9 mouse cellular contexts compared by ENCODE assay signal in the genomic region with DNA sequence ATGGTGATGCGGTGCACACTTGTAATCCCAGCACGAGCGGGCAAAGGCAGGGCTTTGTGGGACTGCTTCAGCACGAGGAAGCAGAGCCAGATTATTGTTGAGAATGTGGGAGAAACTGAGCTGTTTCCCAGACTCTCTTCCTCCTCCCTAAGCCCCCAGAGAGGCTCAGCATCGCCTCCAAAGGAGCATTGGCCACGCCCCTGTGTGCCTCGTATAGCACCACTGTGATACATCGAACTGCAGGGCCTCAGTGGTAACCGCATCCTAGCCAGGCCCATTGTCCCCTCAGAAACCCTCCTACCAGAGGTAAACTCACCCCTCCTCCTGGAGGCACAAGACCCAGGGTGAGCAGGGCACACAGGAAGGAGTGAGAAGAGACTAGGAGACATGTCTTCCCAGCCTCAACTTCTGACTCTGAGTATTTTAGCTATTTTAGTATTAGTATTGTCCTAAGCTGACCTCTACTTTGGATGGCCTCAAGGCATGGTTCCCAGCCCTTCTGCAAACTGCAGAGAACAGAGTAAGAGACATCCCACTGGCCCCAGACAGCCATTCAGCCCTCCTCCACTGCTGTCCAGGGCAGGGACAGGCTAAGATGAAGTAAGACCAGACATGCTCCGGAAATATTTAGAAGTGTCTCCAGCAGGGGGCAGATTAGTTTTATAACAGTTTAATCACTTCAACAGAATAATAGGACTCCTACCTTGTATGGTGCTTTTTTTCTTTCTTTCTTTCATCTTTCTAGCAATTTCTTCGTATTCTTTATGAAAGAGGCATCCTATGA. TPM values are rescaled to one million over a fixed set of nuclear protein-coding genes. Genes with fewer than 3 reads are reported as not detected.
A peak's percentile ranks its signal among the peaks of the same experiment; 100 is the strongest.
DNase-seq lines count a peak whose midpoint lies in the region; ATAC-seq and TF ChIP-seq lines count a peak whose summit lies in the region.
"Had no signal": no experiment of that assay in that cellular context is flagged by ENCODE, and none has a peak within 500 bp of the region (broad histone marks: within the 10 kb centered on the region; RNA-seq: fewer than 3 reads in every experiment).

No protein-coding gene starts in this region.

- TF ChIP-seq CTCF in liver, postnatal 0 days (IDR thresholded peaks at IDR 0.05; ENCODE audit: low read depth) = peak; percentile 51

- H3K4me1 ChIP-seq in liver, postnatal 0 days (ENCODE audit: insufficient read depth) = no peaks in the 10 kb centered on the region
- no peaks in the 10 kb centered on the region for H3K4me1 ChIP-seq in liver, embryonic 12.5 days
- H3K4me1 ChIP-seq in embryonic facial prominence, embryonic 11.5 days (ENCODE audit: control insufficient read depth, insufficient read depth, low read length) = no peaks in the 10 kb centered on the region

- no peak for TF ChIP-seq EP300 in liver, postnatal 0 days (IDR thresholded peaks at IDR 0.05; ENCODE audit: low read depth)

- 57% methylated on average over 11 of the region's 11 CpGs for WGBS in liver, postnatal 0 days (ENCODE audit: insufficient replicate concordance)
- WGBS in liver, embryonic 12.5 days (ENCODE audit: insufficient replicate concordance) = 53% methylated on average over 11 of the region's 11 CpGs
- 50% methylated on average over 11 of the region's 11 CpGs for WGBS in embryonic facial prominence, embryonic 11.5 days

- no peak overlapping the region for H3K4me3 ChIP-seq in liver, postnatal 0 days (ENCODE audit: low read depth, low read length)
- H3K4me3 ChIP-seq in liver, embryonic 12.5 days = no peak overlapping the region
- H3K4me3 ChIP-seq in embryonic facial prominence, embryonic 11.5 days (ENCODE audit: low read depth, low read length) = no peak overlapping the region

- H3K36me3 ChIP-seq in liver, postnatal 0 days (replicated peaks; ENCODE audit: insufficient read depth, low read length) = no peaks in the 10 kb centered on the region
- H3K36me3 ChIP-seq in liver, embryonic 12.5 days = no peaks in the 10 kb centered on the region
- H3K36me3 ChIP-seq in embryonic facial prominence, embryonic 11.5 days (replicated peaks; ENCODE audit: control insufficient read depth, insufficient read depth, low read depth, low read length) = no peaks in the 10 kb centered on the region

- ATAC-seq in cerebellum, adult (ENCODE audit: insufficient number of reproducible peaks, low FRiP score, low TSS enrichment) = no peak
- no peak for ATAC-seq in liver, postnatal 0 days
- no peak for ATAC-seq in liver, embryonic 12.5 days
- no peak; the same call in 1 of the 2 replicates for ATAC-seq in embryonic facial prominence, embryonic 11.5 days (replicated peaks; ENCODE audit: insufficient number of reproducible peaks, low FRiP score, low TSS enrichment, low read depth)
- ATAC-seq in megakaryocyte-erythroid progenitor cell, adult 5-6 weeks (replicated peaks; ENCODE audit: low FRiP score, low TSS enrichment, poor library complexity, severe bottlenecking) = 0 out of 2 replicates have a peak, but pooled peaks have one; percentile 38

- no peaks in the 10 kb centered on the region for H3K9me3 ChIP-seq in liver, postnatal 0 days (ENCODE audit: low read length)
- no peaks in the 10 kb centered on the region for H3K9me3 ChIP-seq in liver, embryonic 12.5 days (replicated peaks)
- no peaks in the 10 kb centered on the region; the same call in 1 of the 2 replicates for H3K9me3 ChIP-seq in embryonic facial prominence, embryonic 11.5 days (replicated peaks; ENCODE audit: control insufficient read depth, low read length)

- no peaks in the 10 kb centered on the region for H3K27me3 ChIP-seq in liver, postnatal 0 days (ENCODE audit: insufficient read depth, low read length)
- no peaks in the 10 kb centered on the region for H3K27me3 ChIP-seq in liver, embryonic 12.5 days (replicated peaks)
- no peaks in the 10 kb centered on the region for H3K27me3 ChIP-seq in embryonic facial prominence, embryonic 11.5 days (ENCODE audit: control insufficient read depth, insufficient read depth, low read length)

- no peak overlapping the region for H3K4me2 ChIP-seq in liver, postnatal 0 days (ENCODE audit: low read depth, low read length)
- no peak overlapping the region for H3K4me2 ChIP-seq in liver, embryonic 12.5 days
- H3K4me2 ChIP-seq in embryonic facial prominence, embryonic 11.5 days (ENCODE audit: low read depth, low read length) = no peak overlapping the region

- H3K9ac ChIP-seq in liver, postnatal 0 days (replicated peaks) = no peak overlapping the region
- H3K9ac ChIP-seq in liver, embryonic 12.5 days = no peak overlapping the region
- no peak overlapping the region for H3K9ac ChIP-seq in embryonic facial prominence, embryonic 11.5 days (replicated peaks; ENCODE audit: low read length)

- DNase-seq in cerebellum, postnatal 10 days = peak; percentile 46 to 69
- no peak for DNase-seq in liver, postnatal 0 days
- peak; percentile 68 for DNase-seq in embryonic facial prominence, embryonic 11.5 days (ENCODE audit: low spot score)
- no peak for DNase-seq in cerebellum, adult 8-10 months
- no peak for DNase-seq in ovary, postnatal 10 days (ENCODE audit: low spot score)

- no peak overlapping the region for H3K27ac ChIP-seq in liver, postnatal 0 days (ENCODE audit: low read depth)
- H3K27ac ChIP-seq in liver, embryonic 12.5 days = no peak overlapping the region
- H3K27ac ChIP-seq in embryonic facial prominence, embryonic 11.5 days (replicated peaks; ENCODE audit: low read depth, low read length) = no peak overlapping the region

RNA-seq across cellular contexts. Expression of a gene that starts 45.2 kb away (rescaled TPM):
- not detected in 2 replicates for polyA plus RNA-seq in liver, postnatal 0 days (2015; fragmentation: Nextera tagmentation; extraction: Ambion mirVana)
- not detected in 2 replicates for polyA plus RNA-seq in liver, embryonic 12.5 days (2016; fragmentation: Nextera tagmentation; extraction: Ambion mirVana)
- not detected in 2 replicates for polyA plus RNA-seq in embryonic facial prominence, embryonic 11.5 days (2014; fragmentation: Nextera tagmentation; extraction: Ambion mirVana)
- total RNA-seq in megakaryocyte-erythroid progenitor cell, adult 5-6 weeks (2014; fragmentation: Nextera tagmentation) = not detected in 2 replicates
- total RNA-seq in megakaryocyte-erythroid progenitor cell, adult 5-6 weeks (2017) = not detected in 2 replicates
- polyA plus RNA-seq: lung, embryonic 16.5 days had no signal

RNA-seq across cellular contexts. Expression of a gene that starts 53.1 kb away (rescaled TPM):
- 0.80 and 0.99 TPM in 2 replicates for polyA plus RNA-seq in liver, postnatal 0 days (2015; fragmentation: Nextera tagmentation; extraction: Ambion mirVana)
- 2.3 and 2.8 TPM in 2 replicates for polyA plus RNA-seq in liver, embryonic 12.5 days (2016; fragmentation: Nextera tagmentation; extraction: Ambion mirVana)
- 10.9 and 12.6 TPM in 2 replicates for polyA plus RNA-seq in embryonic facial prominence, embryonic 11.5 days (2014; fragmentation: Nextera tagmentation; extraction: Ambion mirVana)
- 4.3 and 7.2 TPM in 2 replicates for total RNA-seq in megakaryocyte-erythroid progenitor cell, adult 5-6 weeks (2014; fragmentation: Nextera tagmentation)
- 0.85 and 4.7 TPM in 2 replicates for total RNA-seq in megakaryocyte-erythroid progenitor cell, adult 5-6 weeks (2017)

Comparison
In these comparisons a context has a peak if more than half of its experiments do, and no peak if none do; other contexts are left out.
1. DNase-seq: peak in cerebellum, postnatal 10 days (2 of 2) and embryonic facial prominence, embryonic 11.5 days (single experiment); none in liver, postnatal 0 days (single experiment), cerebellum, adult 8-10 months (single experiment) and ovary, postnatal 10 days (single experiment).